Mouse (Mus musculus): ENCODE measurements around the gene Clptm1.
"Not testable (repeated sequence)": the region's sequence is repeated elsewhere in the genome, so short reads cannot be mapped to it uniquely, and the experiment has no call there.

The Clptm1 gene

DNA sequence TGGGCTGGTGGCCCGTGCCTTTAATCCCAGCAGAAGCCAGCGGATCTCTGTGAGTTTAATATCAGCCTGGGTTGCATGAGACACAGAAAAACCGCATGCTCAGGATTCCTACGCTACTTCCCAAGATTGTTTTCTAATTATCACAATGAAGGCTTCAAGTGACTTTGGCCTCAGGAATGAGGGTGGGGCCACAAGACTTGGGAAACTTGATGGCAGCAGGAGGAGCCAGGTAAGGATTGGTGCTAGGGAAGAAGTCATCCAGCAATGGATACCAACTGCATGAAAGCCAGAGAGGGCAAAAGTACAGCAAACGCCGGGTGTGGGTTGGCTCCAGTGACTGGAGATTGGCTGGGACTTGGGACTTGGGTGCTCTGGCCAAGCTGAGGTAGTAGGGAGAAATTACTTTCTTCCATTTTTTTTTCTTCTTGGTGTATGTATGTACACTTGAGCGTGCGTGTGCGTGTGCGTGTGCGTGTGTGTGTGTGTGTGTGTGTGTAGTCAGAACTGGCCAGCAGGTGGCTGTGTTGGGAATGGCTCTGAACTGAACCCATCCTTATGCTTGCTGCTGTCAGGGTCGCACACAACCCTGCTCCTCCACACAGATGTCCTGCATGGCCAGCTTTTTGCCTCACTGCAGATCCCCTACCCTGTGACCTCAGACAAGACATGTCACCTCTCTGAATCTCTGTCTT, 55.0 kb downstream of the Clptm1 start:
- DNase-seq (ENCODE audit: low spot score in 2 of 2), result no peak

GRCm38 (mm10) chr7:19607291-19607690, 57.5 kb downstream of the Clptm1 start:
- DNase-seq (ENCODE audit: low spot score in 2 of 2), result no peak

- DNase-seq (ENCODE audit: low spot score in 2 of 2), result not testable (repeated sequence)
Observed at GRCm38 (mm10) chr7:19604606-19605214, 60.1 kb downstream of the Clptm1 start.

GRCm38 (mm10) chr7:19603849-19604605, 60.8 kb downstream of the Clptm1 start, which contains the start of gene Clasrp:
TSS of gene Clasrp (minus strand) at chr7:19604486.
- DNase-seq (ENCODE audit: low spot score in 2 of 2), result peak; percentile 91 to 95

DNA sequence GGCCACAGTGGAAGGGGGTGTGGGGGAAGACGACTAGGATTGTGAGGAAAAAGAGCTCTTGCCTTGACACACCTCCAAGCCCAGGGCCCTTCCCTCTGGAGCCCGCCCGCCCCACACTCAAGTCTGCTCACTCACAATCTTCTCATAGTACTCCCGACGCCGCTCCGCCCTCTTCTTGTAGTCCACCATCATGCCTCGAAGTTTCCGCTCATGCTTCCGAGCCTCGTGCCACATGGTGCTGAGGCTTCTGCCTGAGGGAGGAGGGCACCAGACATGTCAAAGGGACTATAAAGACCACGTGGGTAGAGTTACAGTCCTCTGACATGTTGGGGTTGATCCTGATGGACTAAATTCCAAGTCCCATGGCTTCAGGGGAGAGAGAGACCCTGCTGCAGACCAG, 61.8 kb downstream of the Clptm1 start:
- DNase-seq (ENCODE audit: low spot score in 2 of 2), result no peak

DNA sequence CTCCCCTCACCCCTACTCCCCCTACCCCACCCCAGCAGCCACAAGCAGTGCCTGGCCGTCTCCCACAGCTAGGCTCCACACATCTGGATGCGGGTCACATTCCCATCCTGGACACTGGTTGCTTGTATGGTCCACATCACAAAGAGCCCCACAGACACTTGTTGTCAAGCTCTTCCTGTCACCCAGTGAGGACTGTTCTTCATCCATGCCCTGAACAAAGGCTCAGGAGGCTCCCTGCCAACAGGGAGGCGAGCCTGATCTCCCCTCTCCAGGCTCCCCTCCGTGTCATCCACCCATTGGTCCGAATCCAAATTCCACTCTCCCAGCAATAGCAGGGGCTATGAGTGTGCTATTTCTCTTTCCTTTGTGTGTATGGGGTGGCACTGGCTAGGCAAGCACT, 64.3 kb downstream of the Clptm1 start:
- DNase-seq (ENCODE audit: low spot score in 2 of 2), result no peak

- no peak for DNase-seq (ENCODE audit: low spot score in 2 of 2)
Observed at GRCm38 (mm10) chr7:19593061-19593730, 71.6 kb downstream of the Clptm1 start.

GRCm38 (mm10) chr7:19589917-19590316, 74.9 kb downstream of the Clptm1 start:
- DNase-seq (ENCODE audit: low spot score in 2 of 2), result peak; percentile 63 to 64

GRCm38 (mm10) chr7:19589207-19589606, 75.6 kb downstream of the Clptm1 start:
- no peak for DNase-seq (ENCODE audit: low spot score in 2 of 2)

GRCm38 (mm10) chr7:19586269-19586668, 78.6 kb downstream of the Clptm1 start:
- no peak for DNase-seq (ENCODE audit: low spot score in 2 of 2)

Measured in frontal cortex, postnatal 10 days (tissue).